In genomic region chr15:77305852-77306546, GRCm38 (mm10) we compare ENCODE assay signal across 7 mouse cellular contexts. TPM values are rescaled to one million over a fixed set of nuclear protein-coding genes. Genes with fewer than 3 reads are reported as not detected.
DNase-seq lines count a peak whose midpoint lies in the region; ATAC-seq and TF ChIP-seq lines count a peak whose summit lies in the region.

No protein-coding gene starts in this region.

- intact Hi-C loops in heart, postnatal 25 days (cut with DNase I), result loop anchor here (2.0 kb wide), 1 partner anchor 31 kb away; no protein-coding TSS in a partner anchor

- H3K27ac ChIP-seq in forebrain, embryonic 14.5 days (ENCODE audit: low read depth, low read length), result peak overlapping the region; percentile 93
- peak overlapping the region; percentile 93 for H3K27ac ChIP-seq in small intestine, adult 2 months (ENCODE audit: insufficient read depth, low read depth, low read length)

- no peak; the same call in 1 of the 2 replicates for TF ChIP-seq POLR2A in small intestine, adult 2 months (IDR thresholded peaks at IDR 0.05; ENCODE audit: low read depth, low read length)

- peak; percentile 80 for DNase-seq in NIH3T3 (ENCODE audit: low read depth)
- DNase-seq in forebrain, embryonic 14.5 days (ENCODE audit: low spot score), result peak; percentile 66
- peak; percentile 11 for DNase-seq in heart, postnatal 25 days (ENCODE audit: low spot score)
- peak; percentile 11 for DNase-seq in layer of hippocampus, adult 9-11 months
- peak; percentile 28 for DNase-seq in lung, postnatal 25 days (ENCODE audit: low spot score)

- TF ChIP-seq CTCF in small intestine, adult 2 months (IDR thresholded peaks at IDR 0.05; ENCODE audit: extremely low read depth, insufficient read length, insufficient replicate concordance, low read depth, low read length), result no peak

- under 1% methylated on average over 50 of the region's 54 CpGs for WGBS in forebrain, embryonic 14.5 days
- under 1% methylated on average over 54 of the region's 54 CpGs for WGBS in small intestine, adult 2 months

- peak overlapping the region; percentile 63 for H3K4me2 ChIP-seq in forebrain, embryonic 14.5 days (ENCODE audit: low read length)

- 0 out of 2 replicates have a peak, but pooled peaks cover 5% of the 10 kb centered on the region for H3K36me3 ChIP-seq in forebrain, embryonic 14.5 days (ENCODE audit: control insufficient read depth, insufficient read depth, low read length)
- H3K36me3 ChIP-seq in small intestine, adult 2 months (ENCODE audit: control insufficient read depth, insufficient read depth, low read length), result no peaks in the 10 kb centered on the region

- H3K9ac ChIP-seq in forebrain, embryonic 14.5 days (ENCODE audit: low read length), result peak overlapping the region; percentile 93

- no peaks in the 10 kb centered on the region for H3K27me3 ChIP-seq in forebrain, embryonic 14.5 days (replicated peaks; ENCODE audit: control insufficient read depth, insufficient read depth, low read length)
- H3K27me3 ChIP-seq in small intestine, adult 2 months (ENCODE audit: control insufficient read depth, insufficient read depth, low read length), result no peaks in the 10 kb centered on the region

- H3K4me3 ChIP-seq in forebrain, embryonic 14.5 days (ENCODE audit: low read depth, low read length), result peak overlapping the region; percentile 93
- peak overlapping the region; percentile 88 for H3K4me3 ChIP-seq in small intestine, adult 2 months (ENCODE audit: low read depth, low read length)

- peak; percentile 26; the same call in 1 of the 2 replicates for ATAC-seq in cerebellum, adult (ENCODE audit: insufficient number of reproducible peaks, low FRiP score, low TSS enrichment)
- ATAC-seq in forebrain, embryonic 14.5 days, result peak; percentile 41

- no peaks in the 10 kb centered on the region for H3K9me3 ChIP-seq in forebrain, embryonic 14.5 days (replicated peaks; ENCODE audit: control insufficient read depth, low read length)

- peaks cover 17% of the 10 kb centered on the region for H3K4me1 ChIP-seq in forebrain, embryonic 14.5 days (ENCODE audit: control insufficient read depth, insufficient read depth, low read length)
- peaks cover 2% of the 10 kb centered on the region; the same call in 1 of the 2 replicates for H3K4me1 ChIP-seq in small intestine, adult 2 months (ENCODE audit: control insufficient read depth, insufficient read depth, insufficient read length, low read length)

RNA-seq across cellular contexts. Expression of gene Rbfox2, which starts 0.8 kb away (rescaled TPM):
- polyA plus RNA-seq in forebrain, embryonic 14.5 days (2014; fragmentation: Nextera tagmentation; extraction: Ambion mirVana), result 186 and 229 TPM in 2 replicates
- total RNA-seq in heart, postnatal 25 days (2021), result 100 to 1,000 TPM; 111 to 117 TPM
- 25.1 and 34.7 TPM in 2 replicates for polyA plus RNA-seq in small intestine, adult 2 months (2012; rRNA removed)

Comparison
In these comparisons a context has a peak if more than half of its experiments do, and no peak if none do; other contexts are left out.
1. Peak in every context shown above with its lines: DNase-seq, ATAC-seq, H3K4me3 ChIP-seq and H3K27ac ChIP-seq.
2. DNase-seq: peak in every context shown above with its lines; median percentile 80 in NIH3T3; 66 in forebrain, embryonic 14.5 days; 28 in lung, postnatal 25 days; 11 in heart, postnatal 25 days; 11 in layer of hippocampus, adult 9-11 months.